Mouse (Mus musculus): ENCODE data around the gene Plch1. TPM values are rescaled to one million over a fixed set of nuclear protein-coding genes. Genes with fewer than 3 reads are reported as not detected.

Plch1 gene
- polyA plus RNA-seq, 1 experiment = 0.01 TPM

DNA sequence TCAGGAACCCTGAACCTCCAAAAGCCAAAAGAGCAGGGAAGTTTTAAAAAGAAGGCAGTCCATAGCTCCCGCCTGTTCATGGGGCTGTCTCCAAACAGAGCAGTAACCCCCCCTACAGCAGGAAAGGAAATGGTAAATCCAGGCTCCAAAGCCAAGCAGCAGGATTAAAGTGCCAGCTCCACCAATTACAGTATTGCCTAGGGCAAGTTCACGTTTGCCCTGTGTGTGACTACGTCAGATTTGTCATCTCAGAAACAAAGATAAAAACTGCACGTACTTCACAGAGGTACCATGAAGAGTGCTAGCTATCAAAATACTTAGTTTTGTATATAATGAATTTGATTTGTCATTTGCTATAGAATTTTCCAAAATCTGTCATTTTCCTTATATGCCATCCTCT, 55.1 kb downstream of the Plch1 start:
- Histone ChIP-seq H3K79me2 (ENCODE audit: control insufficient read depth, insufficient read depth) (no peaks in the 10 kb centered on the region), H3K36me3 (ENCODE audit: control insufficient read depth, insufficient read depth) (no peaks in the 10 kb centered on the region), H3ac (ENCODE audit: control insufficient read depth, insufficient read length) (no peak overlapping the region), H3K27me3 (ENCODE audit: control insufficient read depth, insufficient read depth, insufficient read length) (no peaks in the 10 kb centered on the region), H3K4me2 (ENCODE audit: low read depth) (no peak overlapping the region), H3K4me3 (no peak overlapping the region)
- TF ChIP-seq POLR2A (IDR thresholded peaks at IDR 0.05; ENCODE audit: insufficient read length, low read depth) (no peak), TCF3 (IDR thresholded peaks at IDR 0.05; ENCODE audit: insufficient read length, low read depth) (no peak), MYOD1 (IDR thresholded peaks at IDR 0.05; ENCODE audit: control insufficient read depth in 1 of 3, insufficient read length in 2 of 3, low read depth in 2 of 3) (no peak), MAX (IDR thresholded peaks at IDR 0.05; ENCODE audit: low read depth) (no peak), E2F4 (IDR thresholded peaks at IDR 0.05; ENCODE audit: insufficient read depth) (no peak), REST (IDR thresholded peaks at IDR 0.05; ENCODE audit: insufficient read depth, insufficient read length) (no peak), POLR2AphosphoS2 (IDR thresholded peaks at IDR 0.05; ENCODE audit: insufficient read length, low read depth) (no peak), CEBPB (IDR thresholded peaks at IDR 0.05; ENCODE audit: insufficient read depth, poor library complexity, severe bottlenecking) (no peak), USF1 (IDR thresholded peaks at IDR 0.05; ENCODE audit: low read depth) (no peak), TCF12 (IDR thresholded peaks at IDR 0.05; ENCODE audit: insufficient read depth, poor library complexity, severe bottlenecking) (no peak)

DNA sequence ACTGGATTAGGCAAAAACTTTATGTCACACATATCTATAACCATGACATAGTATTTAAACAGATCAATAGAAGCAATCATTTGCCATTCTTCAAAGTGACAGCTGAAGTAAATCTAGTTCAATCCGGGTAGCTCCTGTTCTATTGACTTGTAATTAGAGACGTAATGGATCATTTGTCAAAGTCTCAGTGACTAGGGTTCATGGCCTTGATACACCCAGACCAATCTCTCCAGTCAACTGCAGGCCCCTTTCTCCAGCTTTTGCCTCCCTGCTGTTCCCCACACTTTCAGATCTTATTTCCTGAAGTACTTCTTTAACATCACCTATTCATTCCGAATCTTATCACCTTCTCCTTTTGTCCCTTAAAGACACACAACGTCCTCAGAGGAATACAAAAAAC, 56.8 kb downstream of the Plch1 start:
- TF ChIP-seq MYOD1 (IDR thresholded peaks at IDR 0.05; ENCODE audit: control insufficient read depth in 1 of 3, insufficient read length in 2 of 3, low read depth in 2 of 3) = no peak
- TF ChIP-seq POLR2A (IDR thresholded peaks at IDR 0.05; ENCODE audit: insufficient read length, low read depth) = no peak
- TF ChIP-seq MAX (IDR thresholded peaks at IDR 0.05; ENCODE audit: low read depth) = no peak
- no peak for TF ChIP-seq USF1 (IDR thresholded peaks at IDR 0.05; ENCODE audit: low read depth)
- no peak for TF ChIP-seq MYOG (IDR thresholded peaks at IDR 0.05; ENCODE audit: control insufficient read depth in 1 of 3, insufficient read depth in 1 of 3, insufficient read length in 2 of 3, low read depth in 2 of 3)
- TF ChIP-seq TCF12 (IDR thresholded peaks at IDR 0.05; ENCODE audit: insufficient read depth, poor library complexity, severe bottlenecking) = no peak
- TF ChIP-seq E2F4 (IDR thresholded peaks at IDR 0.05; ENCODE audit: insufficient read depth) = no peak
- TF ChIP-seq SRF (IDR thresholded peaks at IDR 0.05; ENCODE audit: control insufficient read depth, insufficient read length, low read depth) = no peak
- no peak for TF ChIP-seq TCF3 (IDR thresholded peaks at IDR 0.05; ENCODE audit: insufficient read length, low read depth)
- H3K27me3 ChIP-seq (ENCODE audit: control insufficient read depth, insufficient read depth, insufficient read length) = no peaks in the 10 kb centered on the region
- no peaks in the 10 kb centered on the region for H3K79me2 ChIP-seq (ENCODE audit: control insufficient read depth, insufficient read depth)
- H3K4me2 ChIP-seq (ENCODE audit: low read depth) = no peak overlapping the region
- no peaks in the 10 kb centered on the region for H3K36me3 ChIP-seq (ENCODE audit: control insufficient read depth, insufficient read depth)
- no peak overlapping the region for H3K4me3 ChIP-seq
- no peak overlapping the region for H3ac ChIP-seq (ENCODE audit: control insufficient read depth, insufficient read length)

DNA sequence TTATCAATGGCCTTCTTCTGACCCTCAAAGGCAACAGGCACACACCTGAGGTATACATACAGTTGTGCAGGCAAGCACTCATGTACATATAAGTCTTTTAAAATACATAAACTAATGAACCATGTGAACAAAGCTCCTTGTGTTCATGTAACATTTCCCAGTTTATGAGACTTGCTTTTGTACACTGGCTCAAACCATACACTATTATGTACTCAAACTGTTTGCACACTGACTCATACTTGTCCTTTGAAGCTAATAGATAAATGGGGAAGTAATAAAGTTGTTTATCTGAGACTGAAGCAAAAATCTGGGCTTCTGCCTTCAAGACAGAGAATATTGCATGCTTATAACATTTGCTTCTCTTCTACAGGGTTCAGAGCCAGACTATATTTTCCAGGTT, 61.5 kb downstream of the Plch1 start:
- no peaks in the 10 kb centered on the region for H3K36me3 ChIP-seq (ENCODE audit: control insufficient read depth, insufficient read depth)
- H3K4me2 ChIP-seq (ENCODE audit: low read depth) = no peak overlapping the region
- no peak overlapping the region for H3K4me3 ChIP-seq
- H3K79me2 ChIP-seq (ENCODE audit: control insufficient read depth, insufficient read depth) = no peaks in the 10 kb centered on the region
- H3K27me3 ChIP-seq (ENCODE audit: control insufficient read depth, insufficient read depth, insufficient read length) = no peaks in the 10 kb centered on the region
- TF ChIP-seq POLR2AphosphoS2 (IDR thresholded peaks at IDR 0.05; ENCODE audit: insufficient read length, low read depth) (no peak), E2F4 (IDR thresholded peaks at IDR 0.05; ENCODE audit: insufficient read depth) (no peak), TCF12 (IDR thresholded peaks at IDR 0.05; ENCODE audit: insufficient read depth, poor library complexity, severe bottlenecking) (no peak)
- H3ac ChIP-seq (ENCODE audit: control insufficient read depth, insufficient read length) = no peak overlapping the region

DNA sequence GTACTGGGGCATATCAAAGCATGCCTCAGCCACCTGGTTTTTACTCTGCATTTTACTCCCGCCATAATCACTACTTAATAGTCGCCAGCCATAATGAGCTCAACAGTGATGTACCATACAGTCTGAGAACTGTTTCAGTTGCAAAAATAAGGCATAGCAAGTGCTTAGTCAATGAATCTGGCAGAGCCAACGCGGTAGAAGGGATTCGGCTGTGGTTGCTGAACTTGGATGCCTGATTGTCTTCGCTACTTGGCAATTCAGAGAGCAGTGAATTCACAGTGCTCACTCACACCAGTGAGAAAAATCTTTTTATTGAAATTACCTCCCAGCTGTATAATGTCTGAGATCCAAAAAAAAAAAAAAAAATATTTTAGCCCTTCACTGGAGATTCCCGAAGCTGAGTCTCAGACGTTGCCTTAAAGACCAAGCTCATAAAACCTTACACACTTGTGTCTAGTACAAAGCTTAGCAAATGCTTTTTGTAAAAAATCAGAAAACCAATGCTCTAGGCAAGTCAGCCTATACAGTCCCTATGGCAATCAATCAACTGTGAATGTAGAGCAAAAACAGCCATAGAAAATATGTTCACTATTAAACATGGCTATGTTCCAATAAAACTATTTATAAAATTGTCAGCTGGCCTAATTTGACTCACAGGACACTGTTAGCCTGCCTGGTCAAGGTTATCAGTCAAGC, 62.2 kb downstream of the Plch1 start:
- H3ac ChIP-seq (ENCODE audit: control insufficient read depth, insufficient read length) = no peak overlapping the region
- H3K4me2 ChIP-seq (ENCODE audit: low read depth) = no peak overlapping the region
- H3K36me3 ChIP-seq (ENCODE audit: control insufficient read depth, insufficient read depth) = no peaks in the 10 kb centered on the region
- TF ChIP-seq CEBPB (IDR thresholded peaks at IDR 0.05; ENCODE audit: insufficient read depth, poor library complexity, severe bottlenecking) (no peak), TCF12 (IDR thresholded peaks at IDR 0.05; ENCODE audit: insufficient read depth, poor library complexity, severe bottlenecking) (no peak), MAX (IDR thresholded peaks at IDR 0.05; ENCODE audit: low read depth) (no peak), SRF (IDR thresholded peaks at IDR 0.05; ENCODE audit: control insufficient read depth, insufficient read length, low read depth) (no peak), E2F4 (IDR thresholded peaks at IDR 0.05; ENCODE audit: insufficient read depth) (no peak), POLR2AphosphoS2 (IDR thresholded peaks at IDR 0.05; ENCODE audit: insufficient read length, low read depth) (no peak), MYOG (IDR thresholded peaks at IDR 0.05; ENCODE audit: control insufficient read depth in 1 of 3, insufficient read depth in 1 of 3, insufficient read length in 2 of 3, low read depth in 2 of 3) (no peak), USF1 (IDR thresholded peaks at IDR 0.05; ENCODE audit: low read depth) (no peak), REST (IDR thresholded peaks at IDR 0.05; ENCODE audit: insufficient read depth, insufficient read length) (no peak), POLR2A (IDR thresholded peaks at IDR 0.05; ENCODE audit: insufficient read length, low read depth) (no peak), TCF3 (IDR thresholded peaks at IDR 0.05; ENCODE audit: insufficient read length, low read depth) (no peak), MYOD1 (IDR thresholded peaks at IDR 0.05; ENCODE audit: control insufficient read depth in 1 of 3, insufficient read length in 2 of 3, low read depth in 2 of 3) (no peak)
- H3K79me2 ChIP-seq (ENCODE audit: control insufficient read depth, insufficient read depth) = no peaks in the 10 kb centered on the region
- H3K4me3 ChIP-seq = no peak overlapping the region
- no peaks in the 10 kb centered on the region for H3K27me3 ChIP-seq (ENCODE audit: control insufficient read depth, insufficient read depth, insufficient read length)

DNA sequence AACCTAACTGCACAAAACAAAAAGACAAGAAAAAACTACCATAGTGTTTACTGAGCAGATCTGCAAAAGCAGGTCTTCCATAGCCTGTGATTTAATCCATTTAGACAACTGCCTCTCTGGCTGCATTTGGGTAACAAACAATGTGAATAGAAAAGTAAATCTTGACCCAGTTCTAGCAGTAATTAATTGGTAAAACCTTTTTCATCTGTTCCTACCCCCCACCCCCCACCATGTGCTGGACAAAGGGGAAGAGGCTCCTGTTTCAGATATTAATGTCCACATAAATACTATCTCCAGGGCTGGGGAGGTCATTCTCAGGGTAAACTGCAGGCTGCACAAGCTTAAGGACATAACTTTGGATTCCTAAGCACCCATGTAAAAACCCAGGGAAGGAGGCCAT, 63.5 kb downstream of the Plch1 start:
- H3K79me2 ChIP-seq (ENCODE audit: control insufficient read depth, insufficient read depth) = no peaks in the 10 kb centered on the region
- H3K4me2 ChIP-seq (ENCODE audit: low read depth) = no peak overlapping the region
- H3ac ChIP-seq (ENCODE audit: control insufficient read depth, insufficient read length) = no peak overlapping the region
- no peaks in the 10 kb centered on the region for H3K36me3 ChIP-seq (ENCODE audit: control insufficient read depth, insufficient read depth)
- H3K4me3 ChIP-seq = no peak overlapping the region
- TF ChIP-seq MAX (IDR thresholded peaks at IDR 0.05; ENCODE audit: low read depth) (no peak), E2F4 (IDR thresholded peaks at IDR 0.05; ENCODE audit: insufficient read depth) (no peak), SRF (IDR thresholded peaks at IDR 0.05; ENCODE audit: control insufficient read depth, insufficient read length, low read depth) (no peak), TCF3 (IDR thresholded peaks at IDR 0.05; ENCODE audit: insufficient read length, low read depth) (no peak), POLR2AphosphoS2 (IDR thresholded peaks at IDR 0.05; ENCODE audit: insufficient read length, low read depth) (no peak), MYOD1 (IDR thresholded peaks at IDR 0.05; ENCODE audit: control insufficient read depth in 1 of 3, insufficient read length in 2 of 3, low read depth in 2 of 3) (no peak), REST (IDR thresholded peaks at IDR 0.05; ENCODE audit: insufficient read depth, insufficient read length) (no peak), CEBPB (IDR thresholded peaks at IDR 0.05; ENCODE audit: insufficient read depth, poor library complexity, severe bottlenecking) (no peak), POLR2A (IDR thresholded peaks at IDR 0.05; ENCODE audit: insufficient read length, low read depth) (no peak)
- H3K27me3 ChIP-seq (ENCODE audit: control insufficient read depth, insufficient read depth, insufficient read length) = no peaks in the 10 kb centered on the region

Data from myocyte (in vitro differentiated cells).